28 mouse cellular contexts compared by ENCODE assay signal in the genomic region with DNA sequence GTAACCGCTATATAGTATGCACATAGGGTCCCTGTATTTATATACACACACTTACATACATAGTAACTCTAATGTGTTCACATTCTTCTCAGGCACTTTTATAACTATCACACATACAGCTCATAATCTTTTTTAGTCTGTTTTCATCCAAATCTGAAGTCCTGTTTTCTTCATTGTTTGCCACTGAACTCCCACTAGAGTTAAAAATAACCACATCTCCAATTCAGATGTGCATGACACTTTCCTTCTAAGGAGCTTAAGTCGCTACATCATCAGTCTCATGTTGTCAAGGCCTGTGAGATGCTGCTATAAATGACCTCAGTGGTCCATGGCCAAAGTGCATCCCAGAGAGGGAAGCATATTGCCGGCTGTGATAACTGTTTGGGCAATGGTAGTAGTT.
"Had no signal": no experiment of that assay in that cellular context is flagged by ENCODE, and none has a peak within 500 bp of the region (broad histone marks: within the 10 kb centered on the region; RNA-seq: fewer than 3 reads in every experiment).

No protein-coding gene starts in this region.

- H3K4me1 ChIP-seq: embryonic facial prominence, embryonic 12.5 days; embryonic facial prominence, embryonic 15.5 days; forebrain, embryonic 10.5 days; forebrain, embryonic 12.5 days; forebrain, embryonic 13.5 days; forebrain, embryonic 15.5 days had no signal

- ATAC-seq: forebrain, embryonic 13.5 days; forebrain, embryonic 14.5 days; forebrain, embryonic 15.5 days; forebrain, embryonic 16.5 days; forebrain, postnatal 0 days had no signal

- DNase-seq: cerebellum, adult 8-10 months; cerebellum, adult 9-10 months; cerebellum, adult 9-11 months; cerebellum, postnatal 10 days; cerebellum, postnatal 14 days; cerebellum, postnatal 25 days; cerebellum, postnatal 36 days; embryo, embryonic 11 days; forebrain, postnatal 0 days; gastrocnemius, adult 2 months; gastrocnemius, postnatal 10 days; gastrocnemius, postnatal 14 days; gastrocnemius, postnatal 25 days; gastrocnemius, postnatal 36 days; heart, adult 18-20 months; heart, adult 2 months had no signal

- H3K4me3 ChIP-seq: embryonic facial prominence, embryonic 10.5 days; embryonic facial prominence, embryonic 12.5 days; embryonic facial prominence, embryonic 13.5 days; embryonic facial prominence, embryonic 15.5 days; erythroblast, embryonic 14.5 days; forebrain, embryonic 10.5 days; forebrain, embryonic 12.5 days; forebrain, embryonic 13.5 days; forebrain, embryonic 15.5 days; gastrocnemius, adult 2 months; heart, adult 2 months; heart, embryonic 10.5 days had no signal

- H3K27ac ChIP-seq: embryonic facial prominence, embryonic 10.5 days; embryonic facial prominence, embryonic 12.5 days; embryonic facial prominence, embryonic 13.5 days; embryonic facial prominence, embryonic 15.5 days; forebrain, embryonic 10.5 days; forebrain, embryonic 12.5 days; forebrain, embryonic 13.5 days; forebrain, embryonic 15.5 days; gastrocnemius, adult 2 months; heart, adult 2 months; heart, embryonic 10.5 days had no signal
